Mouse (Mus musculus) erythroblast, adult 5-6 weeks (primary cell): ENCODE data around the gene Tssk2. TPM values are rescaled to one million over a fixed set of nuclear protein-coding genes. Genes with fewer than 3 reads are reported as not detected.
A peak's percentile ranks its signal among the peaks of the same experiment; 100 is the strongest.

Experiments used
- ATAC-seq: replicated peaks from 2 replicates; pipeline ENCODE4 v1.8.0; 2016; ENCODE audit warnings: moderate number of reproducible peaks, mild to moderate bottlenecking, moderate TSS enrichment, inconsistent platforms; ENCODE audit not compliant: poor library complexity, low FRiP score, severe bottlenecking
- total RNA-seq, 2 experiments: library from RNA; stranded (forward) in 1 of 2; stranded (reverse) in 1 of 2; fragments of 150-400 nt in 1 of 2; fragments of 200-764, 138-1000 nt in 1 of 2; gene quantifications; 2 replicates each; pipeline versions ENCODE4 v1.2.3 to v1.2.4; 2015 to 2017; ENCODE audit warnings: low replicate concordance in 2 of 2

The Tssk2 gene
- total RNA-seq, 2 experiments from 2014 or later = not detected

DNA sequence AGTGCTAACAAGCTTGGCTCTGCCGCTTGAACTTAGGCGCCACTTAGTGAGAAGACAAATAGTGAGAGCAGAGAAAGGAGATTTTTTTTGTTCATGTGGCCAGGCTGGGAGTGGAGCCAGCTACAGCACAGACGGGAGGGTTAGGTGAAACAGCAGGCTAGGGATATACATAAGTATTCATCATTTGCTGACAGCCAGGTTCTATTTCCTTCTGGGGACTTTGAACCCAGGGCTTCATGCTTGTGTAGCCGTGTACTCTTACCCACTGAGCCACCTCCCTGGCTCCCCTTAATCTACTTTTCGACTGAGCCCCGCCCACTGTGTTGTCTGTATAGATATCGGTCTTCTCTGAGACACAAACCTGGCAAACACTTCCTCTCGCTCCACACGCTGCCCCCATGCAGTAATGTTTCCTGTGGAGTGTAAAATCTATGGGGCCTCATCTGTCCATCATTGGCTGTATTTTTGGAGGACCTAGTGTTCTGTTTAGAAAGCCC lies 40.9 kb downstream of the Tssk2 start:
- ATAC-seq = peak; percentile 80

DNA sequence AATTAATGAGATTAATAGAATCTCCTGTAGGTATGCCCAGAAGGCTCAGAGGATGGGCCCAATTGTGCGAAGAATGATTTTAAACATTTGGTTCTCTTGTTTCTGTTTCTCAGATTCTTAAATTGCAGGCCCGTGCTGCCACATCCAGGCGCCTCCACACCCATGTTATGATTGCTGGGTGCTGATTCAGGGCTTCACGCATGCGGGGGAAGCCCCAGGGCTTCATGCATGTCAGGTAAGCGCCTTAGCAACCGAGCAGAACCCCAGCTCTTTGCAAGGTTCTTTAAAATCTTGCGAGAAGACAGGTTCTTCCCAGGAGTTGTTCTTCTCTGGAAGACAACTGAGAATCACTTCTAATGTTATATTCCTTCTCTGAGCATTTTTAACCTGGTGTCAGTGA lies 45.0 kb downstream of the Tssk2 start:
- ATAC-seq = no peak

DNA sequence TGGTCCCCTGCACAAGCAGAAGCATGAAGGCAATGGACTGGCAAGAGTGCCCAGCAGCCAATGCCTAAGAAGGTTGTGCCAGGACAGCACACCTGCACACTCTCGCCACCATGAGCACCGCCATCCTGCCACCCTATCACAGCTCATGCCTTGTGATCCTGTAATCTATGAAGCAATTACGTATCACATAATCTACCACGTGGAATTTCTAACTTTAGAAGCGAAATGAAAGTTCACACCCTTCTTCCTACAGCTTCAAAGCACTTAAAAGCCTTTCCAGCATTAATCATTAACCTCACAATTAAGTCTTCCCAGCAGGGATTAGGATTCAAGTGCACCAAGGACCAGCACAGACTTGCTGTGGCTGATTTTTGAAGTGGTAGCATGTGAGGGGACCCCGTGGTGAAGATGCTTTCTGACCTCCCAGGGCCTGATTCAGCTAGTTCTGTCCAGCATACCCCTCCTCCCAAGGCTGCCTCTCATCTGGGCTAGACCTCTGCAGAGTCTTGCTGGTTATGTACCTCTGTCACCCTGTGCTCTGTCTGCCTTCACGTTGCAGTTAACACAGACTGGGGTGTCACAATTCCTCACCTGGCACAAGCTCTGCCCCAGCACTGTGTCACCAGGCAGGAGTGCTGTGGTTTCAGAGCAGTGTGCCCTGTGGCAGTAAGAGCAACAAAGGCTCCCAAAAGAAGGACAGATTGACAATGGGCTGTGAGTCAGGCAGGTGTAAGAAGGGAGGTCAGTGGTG lies 46.8 kb downstream of the Tssk2 start:
- no peak for ATAC-seq

DNA sequence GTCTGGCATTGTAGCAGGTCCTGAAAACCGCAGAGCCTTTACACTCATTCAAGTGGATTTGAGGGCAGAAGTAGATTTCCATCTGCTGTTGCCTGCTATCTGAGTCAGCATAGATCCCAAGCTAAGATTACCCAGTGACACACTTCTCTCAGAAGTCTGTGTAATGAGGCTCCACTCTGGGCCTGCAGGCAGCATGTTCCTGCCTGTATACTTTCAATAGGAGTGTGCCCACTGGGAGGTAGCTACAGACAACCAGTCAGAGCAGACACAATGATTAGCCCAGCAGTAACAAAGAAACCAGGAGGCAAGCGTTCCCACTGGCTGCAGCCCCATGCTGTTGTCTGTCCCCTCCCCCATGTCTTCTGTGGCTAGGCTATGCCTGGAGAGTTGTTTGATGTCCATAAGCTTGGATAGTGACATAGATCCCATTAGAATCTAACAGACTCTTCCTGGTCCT lies 51.0 kb downstream of the Tssk2 start:
- ATAC-seq = no peak

Other genes starting within 250 kb of the Tssk2 start
- gene Med15, start 165.7 kb upstream of the Tssk2 start, total RNA-seq (2015; ENCODE audit: low replicate concordance) = 15.5 and 30.0 TPM in 2 replicates
- 16.7 and 20.7 TPM in 2 replicates for gene Med15, start 165.7 kb upstream of the Tssk2 start, total RNA-seq (2017; ENCODE audit: low replicate concordance)
- 2.1 and 2.5 TPM in 2 replicates for gene Klhl22, start 139.0 kb upstream of the Tssk2 start, total RNA-seq (2015; ENCODE audit: low replicate concordance)
- 4.3 and 9.0 TPM in 2 replicates for gene Klhl22, start 139.0 kb upstream of the Tssk2 start, total RNA-seq (2017; ENCODE audit: low replicate concordance)
- not detected in 2 replicates for gene Scarf2, start 101.4 kb upstream of the Tssk2 start, total RNA-seq (2015; ENCODE audit: low replicate concordance)
- gene Scarf2, start 101.4 kb upstream of the Tssk2 start, total RNA-seq (2017; ENCODE audit: low replicate concordance) = not detected in 2 replicates
- not detected in 2 replicates for gene B830017H08Rik, start 65.5 kb upstream of the Tssk2 start, total RNA-seq (2015; ENCODE audit: low replicate concordance)
- gene B830017H08Rik, start 65.5 kb upstream of the Tssk2 start, total RNA-seq (2017; ENCODE audit: low replicate concordance) = not detected in 2 replicates
- 2.5 TPM in 1 of 2 replicates, not detected in the other for gene Car15, start 60.3 kb upstream of the Tssk2 start, total RNA-seq (2015; ENCODE audit: low replicate concordance)
- 1.3 TPM in 1 of 2 replicates, not detected in the other for gene Car15, start 60.3 kb upstream of the Tssk2 start, total RNA-seq (2017; ENCODE audit: low replicate concordance)
- gene Gm20518, start 7.0 kb upstream of the Tssk2 start, total RNA-seq (2015; ENCODE audit: low replicate concordance) = 1.0 TPM in 1 of 2 replicates, not detected in the other
- gene Gm20518, start 7.0 kb upstream of the Tssk2 start, total RNA-seq (2017; ENCODE audit: low replicate concordance) = 0.68 TPM in 1 of 2 replicates, not detected in the other
- not detected in 2 replicates for gene Tssk1, start 4.4 kb upstream of the Tssk2 start, total RNA-seq (2015; ENCODE audit: low replicate concordance)
- gene Tssk1, start 4.4 kb upstream of the Tssk2 start, total RNA-seq (2017; ENCODE audit: low replicate concordance) = not detected in 2 replicates
- 2.1 and 26.1 TPM in 2 replicates for gene Dgcr2, start 75 bp upstream of the Tssk2 start, total RNA-seq (2015; ENCODE audit: low replicate concordance)
- 11.6 and 13.8 TPM in 2 replicates for gene Dgcr2, start 75 bp upstream of the Tssk2 start, total RNA-seq (2017; ENCODE audit: low replicate concordance)
- gene Ess2, start 12.7 kb downstream of the Tssk2 start, total RNA-seq (2015; ENCODE audit: low replicate concordance) = 1.7 TPM in 1 of 2 replicates, not detected in the other
- gene Ess2, start 12.7 kb downstream of the Tssk2 start, total RNA-seq (2017; ENCODE audit: low replicate concordance) = 6.0 and 8.4 TPM in 2 replicates
- not detected in 2 replicates for gene Gsc2, start 16.4 kb downstream of the Tssk2 start, total RNA-seq (2015; ENCODE audit: low replicate concordance)
- gene Gsc2, start 16.4 kb downstream of the Tssk2 start, total RNA-seq (2017; ENCODE audit: low replicate concordance) = not detected in 2 replicates
- gene Slc25a1, start 29.6 kb downstream of the Tssk2 start, total RNA-seq (2015; ENCODE audit: low replicate concordance) = 5.4 and 6.9 TPM in 2 replicates
- gene Slc25a1, start 29.6 kb downstream of the Tssk2 start, total RNA-seq (2017; ENCODE audit: low replicate concordance) = 8.6 and 13.7 TPM in 2 replicates
- not detected in 2 replicates for gene Vpreb2, start 81.8 kb downstream of the Tssk2 start, total RNA-seq (2015; ENCODE audit: low replicate concordance)
- gene Vpreb2, start 81.8 kb downstream of the Tssk2 start, total RNA-seq (2017; ENCODE audit: low replicate concordance) = not detected in 2 replicates
- 0.96 and 7.9 TPM in 2 replicates for gene Dgcr6, start 154.2 kb downstream of the Tssk2 start, total RNA-seq (2015; ENCODE audit: low replicate concordance)
- 1.6 and 6.6 TPM in 2 replicates for gene Dgcr6, start 154.2 kb downstream of the Tssk2 start, total RNA-seq (2017; ENCODE audit: low replicate concordance)
- 3.3 and 6.3 TPM in 2 replicates for gene Prodh, start 191.6 kb downstream of the Tssk2 start, total RNA-seq (2015; ENCODE audit: low replicate concordance)
- gene Prodh, start 191.6 kb downstream of the Tssk2 start, total RNA-seq (2017; ENCODE audit: low replicate concordance) = 4.7 and 7.4 TPM in 2 replicates
- gene Rtn4r, start 229.0 kb downstream of the Tssk2 start, total RNA-seq (2015; ENCODE audit: low replicate concordance) = 0.42 and 0.96 TPM in 2 replicates
- gene Rtn4r, start 229.0 kb downstream of the Tssk2 start, total RNA-seq (2017; ENCODE audit: low replicate concordance) = not detected in 2 replicates